Mouse (Mus musculus) spleen, adult 2 months (tissue): Measurements from ENCODE around the gene Ppm1n.

Experiments used
- CTCF ChIP-seq: fragments of 200-500 bp; IDR thresholded peaks from 2 replicates; pipeline ENCODE4 v1.5.1; 2011; ENCODE audit warnings: mild to moderate bottlenecking, inconsistent platforms; ENCODE audit not compliant: insufficient read depth, insufficient read length, insufficient replicate concordance; ENCODE audit errors: extremely low read depth
- POLR2A ChIP-seq: fragments of 200-500 bp; IDR thresholded peaks from 2 replicates; pipeline ENCODE4 v1.6.1; 2011; ENCODE audit warnings: low read depth, low read length, inconsistent platforms

DNA sequence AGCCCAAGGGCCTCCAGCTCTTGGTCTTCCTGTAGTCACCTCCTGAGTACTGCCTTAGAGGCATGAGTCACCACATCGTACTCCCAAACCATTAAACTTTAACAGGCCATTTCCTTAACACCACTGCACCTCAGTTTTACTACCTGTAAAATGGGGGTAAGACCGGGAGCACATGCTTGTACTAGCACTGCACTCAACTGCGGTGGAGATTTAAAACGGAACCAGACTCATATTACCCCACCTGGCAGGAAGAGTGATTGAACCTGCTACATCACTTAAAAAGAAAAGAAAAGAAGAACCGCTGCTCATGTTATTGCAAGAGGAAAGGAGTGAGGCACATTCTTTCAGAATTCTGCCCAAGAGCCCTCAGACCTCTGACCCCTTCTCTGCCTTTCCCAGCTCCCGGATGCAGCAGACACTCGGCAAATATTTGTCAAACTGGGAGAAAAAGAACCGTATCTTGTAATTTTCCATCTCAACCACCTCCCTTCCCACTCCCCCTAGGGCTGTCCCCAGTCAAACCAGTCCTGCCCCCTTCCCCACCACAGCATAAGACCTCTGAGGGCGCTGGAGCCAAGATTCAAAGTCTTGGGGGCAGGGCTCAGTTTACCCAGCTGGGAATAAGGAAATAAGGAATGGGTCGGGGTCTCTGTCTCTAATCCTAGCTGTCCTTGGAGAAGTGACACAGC lies 10.7 kb downstream of the Ppm1n start:
- TF ChIP-seq CTCF (no peak), POLR2A (no peak)
